Mouse (Mus musculus) hindbrain, embryonic 12.5 days (tissue): ENCODE data around the gene Pkp1. TPM values are rescaled to one million over a fixed set of nuclear protein-coding genes. Genes with fewer than 3 reads are reported as not detected.

Experiments used
- ATAC-seq: fragments of 200-750 bp; cut with Nextera tagmentation; 2 replicates; pipeline ENCODE4 v1.8.0; 2017; ENCODE audit warnings: moderate TSS enrichment; ENCODE audit not compliant: low FRiP score
- H3K27ac ChIP-seq: fragments of 300-500 bp; sonication (generic); 2 replicates; pipeline ENCODE4 v1.5.1; 2016; ENCODE audit warnings: mild to moderate bottlenecking
- H3K27me3 ChIP-seq: fragments of 300-500 bp; sonication (generic); 2 replicates; pipeline ENCODE4 v1.6.1; 2016; ENCODE audit warnings: mild to moderate bottlenecking
- H3K36me3 ChIP-seq: fragments of 300-500 bp; sonication (generic); 2 replicates; pipeline ENCODE4 v1.6.1; 2016; ENCODE audit warnings: mild to moderate bottlenecking
- H3K4me1 ChIP-seq: fragments of 300-500 bp; sonication (generic); 2 replicates; pipeline ENCODE4 v1.6.1; 2016
- H3K4me2 ChIP-seq: fragments of 300-500 bp; sonication (generic); replicated peaks from 2 replicates; pipeline ENCODE4 v1.6.1; 2016; ENCODE audit warnings: mild to moderate bottlenecking
- H3K4me3 ChIP-seq: fragments of 300-500 bp; sonication (generic); 2 replicates; pipeline ENCODE4 v1.5.1; 2016; ENCODE audit warnings: mild to moderate bottlenecking
- H3K9ac ChIP-seq: fragments of 300-500 bp; sonication (generic); 2 replicates; pipeline ENCODE4 v1.6.1; 2016; ENCODE audit warnings: mild to moderate bottlenecking, moderate library complexity
- H3K9me3 ChIP-seq: fragments of 300-500 bp; sonication (generic); replicated peaks from 2 replicates; pipeline ENCODE4 v1.6.1; 2016; ENCODE audit warnings: mild to moderate bottlenecking
- WGBS: fragments of 180-500 bp; shearing (Covaris S2); methylation state at CpG from one replicate; pipeline ENCODE4 v1.1.7; 2016; 5-methylcytosine and 5-hydroxymethylcytosine counted together
- polyA plus RNA-seq: library from polyadenylated mRNA; unstranded; fragments of >200 nt; fragmentation: Nextera tagmentation; extraction: Ambion mirVana; gene quantifications from 2 replicates; pipeline ENCODE4 v1.2.1, GENCODE M21; 2016

Pkp1 gene
- polyA plus RNA-seq, 1 experiment from 2014 or later = 0.39 TPM

DNA sequence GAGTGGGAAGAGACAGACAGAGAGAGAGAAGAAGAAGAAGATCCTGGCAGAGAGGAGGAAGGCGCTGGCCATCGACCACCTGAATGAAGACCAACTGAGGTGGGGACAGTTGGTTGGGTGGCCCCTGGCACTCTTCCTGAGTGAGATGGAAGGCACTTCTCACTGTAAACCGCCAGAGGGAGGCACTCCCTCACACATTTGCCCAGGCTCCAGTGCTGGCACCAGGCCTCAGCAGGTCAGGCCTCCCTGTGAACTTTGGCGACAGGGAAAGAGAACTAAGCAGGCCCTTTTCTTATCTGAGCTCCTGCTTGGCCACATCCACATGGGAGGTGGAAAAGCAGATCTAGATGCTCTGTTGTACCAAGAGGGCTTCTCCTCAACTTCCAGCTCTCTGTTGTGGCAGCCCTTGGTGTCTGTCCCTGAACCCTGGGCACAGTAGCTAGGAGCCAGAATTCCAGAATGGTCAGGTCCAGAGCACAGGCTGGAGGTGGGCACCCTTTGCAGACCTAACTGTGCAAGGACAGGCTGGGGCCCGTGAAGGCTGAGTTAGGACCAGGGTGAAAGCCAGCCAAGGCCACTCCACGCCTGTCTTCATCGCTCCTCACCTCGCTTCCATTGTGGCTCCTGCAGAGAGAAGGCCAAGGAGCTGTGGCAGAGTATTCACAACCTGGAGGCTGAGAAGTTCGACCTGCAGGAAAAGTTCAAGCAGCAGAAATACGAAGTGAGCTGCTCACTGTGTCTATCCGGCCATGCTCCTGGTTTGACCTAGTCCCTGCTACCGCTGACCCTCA, 68.1 kb downstream of the Pkp1 start:
- 67% methylated on average over 12 of the region's 12 CpGs for WGBS
- no peak for ATAC-seq
- Histone ChIP-seq H3K27ac (no peak overlapping the region), H3K9ac (no peak overlapping the region), H3K4me1 (peaks cover 18% of the 10 kb centered on the region), H3K27me3 (no peaks in the 10 kb centered on the region), H3K9me3 (no peaks in the 10 kb centered on the region), H3K36me3 (no peaks in the 10 kb centered on the region), H3K4me2 (no peak overlapping the region), H3K4me3 (no peak overlapping the region)

DNA sequence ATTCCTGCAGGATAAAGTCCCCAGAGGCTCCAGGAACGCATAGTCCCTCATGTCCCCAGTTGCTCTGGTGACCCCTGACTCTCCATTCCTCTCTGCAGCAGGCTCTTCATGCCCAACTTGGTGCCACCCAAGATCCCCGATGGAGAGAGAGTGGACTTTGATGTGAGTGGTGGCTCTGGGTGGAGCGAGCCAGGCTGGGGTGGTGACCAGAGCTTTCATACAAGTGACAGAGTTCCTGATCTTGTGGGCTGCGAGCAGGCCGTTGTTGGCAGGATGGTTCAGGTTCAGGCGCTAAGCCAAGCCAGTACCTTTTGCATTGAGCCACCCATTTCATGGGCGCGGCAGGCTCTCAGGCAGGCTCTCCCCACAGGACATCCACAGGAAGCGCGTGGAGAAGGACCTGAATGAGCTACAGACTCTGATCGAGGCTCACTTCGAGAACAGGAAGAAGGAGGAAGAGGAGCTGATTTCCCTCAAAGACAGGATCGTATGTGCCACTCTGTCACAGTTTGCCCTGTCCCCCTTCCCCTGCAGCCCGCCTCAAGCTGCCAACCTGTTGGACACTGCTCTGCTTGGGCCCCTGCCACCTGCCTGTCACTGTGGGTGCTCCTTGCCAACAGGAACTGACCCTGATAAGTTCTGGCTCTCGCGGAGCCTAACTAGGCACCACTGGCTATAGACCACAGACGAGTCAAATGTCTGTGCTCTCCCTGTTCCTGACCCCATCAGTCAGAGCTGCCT, 71.2 kb downstream of the Pkp1 start:
- Histone ChIP-seq H3K9me3 (no peaks in the 10 kb centered on the region), H3K4me2 (no peak overlapping the region), H3K9ac (no peak overlapping the region), H3K4me1 (peaks cover 15% of the 10 kb centered on the region), H3K27ac (no peak overlapping the region), H3K36me3 (no peaks in the 10 kb centered on the region), H3K27me3 (no peaks in the 10 kb centered on the region), H3K4me3 (no peak overlapping the region)
- WGBS = 84% methylated on average over 17 of the region's 17 CpGs
- no peak for ATAC-seq

DNA sequence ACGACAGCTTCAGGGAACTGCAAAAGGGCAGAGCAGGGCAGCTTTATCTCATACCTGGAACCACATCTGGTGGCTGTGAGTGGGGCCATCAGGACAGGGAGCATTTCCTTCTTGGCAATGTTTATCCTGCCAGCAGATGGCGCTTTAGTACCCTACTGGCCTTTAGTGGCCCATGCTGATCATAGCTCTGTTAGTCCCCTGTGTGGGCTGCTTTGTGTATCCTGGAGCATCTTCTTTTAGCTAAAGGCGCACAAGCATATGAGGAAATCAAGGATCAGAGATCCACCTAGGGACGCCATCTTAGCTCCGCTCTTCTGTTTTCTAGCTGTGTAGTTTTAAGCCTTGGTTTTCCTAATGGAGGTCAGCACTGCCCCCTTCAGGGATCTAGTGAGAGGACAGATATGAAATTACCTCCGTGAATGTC, 71.9 kb downstream of the Pkp1 start:
- Histone ChIP-seq H3K27me3 (no peaks in the 10 kb centered on the region), H3K4me1 (peaks cover 8% of the 10 kb centered on the region), H3K27ac (no peak overlapping the region), H3K4me3 (no peak overlapping the region), H3K4me2 (no peak overlapping the region), H3K9ac (no peak overlapping the region), H3K9me3 (no peaks in the 10 kb centered on the region), H3K36me3 (no peaks in the 10 kb centered on the region)
- peak; percentile 9; the same call in 1 of the 2 replicates for ATAC-seq
- 28% methylated on average over 6 of the region's 6 CpGs for WGBS

DNA sequence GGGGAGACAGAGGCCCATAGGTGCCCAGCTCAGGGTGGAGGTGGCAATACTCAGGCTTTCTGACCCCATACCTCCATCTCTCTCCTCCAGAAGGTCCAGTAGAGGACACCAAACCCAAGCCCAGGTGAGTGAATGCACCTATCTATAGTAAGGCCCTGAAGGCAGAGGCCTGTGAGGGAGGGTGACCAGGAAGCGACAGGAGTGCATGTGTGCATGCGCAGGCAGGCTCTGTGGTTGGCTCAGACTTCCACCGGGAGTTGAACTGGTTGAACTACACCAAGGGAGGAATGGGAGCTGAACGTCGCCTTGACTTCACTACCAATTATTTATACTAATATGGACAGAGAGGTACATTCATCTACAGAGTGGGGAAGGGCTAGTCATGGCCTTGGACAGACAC, 72.4 kb downstream of the Pkp1 start:
- no peak overlapping the region for H3K27ac ChIP-seq
- no peak overlapping the region for H3K4me3 ChIP-seq
- 86% methylated on average over 5 of the region's 5 CpGs for WGBS
- H3K9ac ChIP-seq = no peak overlapping the region
- peaks cover 3% of the 10 kb centered on the region; the same call in 1 of the 2 replicates for H3K4me1 ChIP-seq
- no peaks in the 10 kb centered on the region for H3K27me3 ChIP-seq
- no peaks in the 10 kb centered on the region for H3K9me3 ChIP-seq
- H3K4me2 ChIP-seq = no peak overlapping the region
- ATAC-seq = no peak
- H3K36me3 ChIP-seq = no peaks in the 10 kb centered on the region

DNA sequence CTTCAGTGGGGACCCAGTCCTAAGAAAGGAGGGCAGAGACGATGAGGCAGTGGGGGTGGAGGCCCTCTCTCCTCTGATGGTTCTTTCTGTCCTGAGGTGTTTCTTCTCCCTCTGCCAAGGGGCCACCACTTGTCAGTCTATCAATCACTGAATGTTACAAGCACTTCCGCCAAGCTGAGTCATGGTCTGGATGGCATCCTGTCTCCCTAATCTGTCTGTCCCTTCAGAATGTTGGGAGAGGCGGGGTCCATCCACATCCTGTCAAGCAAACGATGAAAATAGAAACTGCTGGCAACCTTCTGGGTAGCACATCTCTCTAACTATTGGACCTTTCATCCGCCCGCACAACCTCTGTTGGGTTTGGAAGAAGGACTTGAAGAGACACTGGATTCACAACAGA, 74.5 kb downstream of the Pkp1 start:
- Histone ChIP-seq H3K27ac (no peak overlapping the region), H3K27me3 (no peaks in the 10 kb centered on the region), H3K36me3 (no peaks in the 10 kb centered on the region), H3K9me3 (no peaks in the 10 kb centered on the region), H3K4me3 (no peak overlapping the region), H3K4me1 (no peaks in the 10 kb centered on the region), H3K9ac (no peak overlapping the region), H3K4me2 (no peak overlapping the region)
- WGBS = 81% methylated on average over 6 of the region's 6 CpGs
- no peak for ATAC-seq

DNA sequence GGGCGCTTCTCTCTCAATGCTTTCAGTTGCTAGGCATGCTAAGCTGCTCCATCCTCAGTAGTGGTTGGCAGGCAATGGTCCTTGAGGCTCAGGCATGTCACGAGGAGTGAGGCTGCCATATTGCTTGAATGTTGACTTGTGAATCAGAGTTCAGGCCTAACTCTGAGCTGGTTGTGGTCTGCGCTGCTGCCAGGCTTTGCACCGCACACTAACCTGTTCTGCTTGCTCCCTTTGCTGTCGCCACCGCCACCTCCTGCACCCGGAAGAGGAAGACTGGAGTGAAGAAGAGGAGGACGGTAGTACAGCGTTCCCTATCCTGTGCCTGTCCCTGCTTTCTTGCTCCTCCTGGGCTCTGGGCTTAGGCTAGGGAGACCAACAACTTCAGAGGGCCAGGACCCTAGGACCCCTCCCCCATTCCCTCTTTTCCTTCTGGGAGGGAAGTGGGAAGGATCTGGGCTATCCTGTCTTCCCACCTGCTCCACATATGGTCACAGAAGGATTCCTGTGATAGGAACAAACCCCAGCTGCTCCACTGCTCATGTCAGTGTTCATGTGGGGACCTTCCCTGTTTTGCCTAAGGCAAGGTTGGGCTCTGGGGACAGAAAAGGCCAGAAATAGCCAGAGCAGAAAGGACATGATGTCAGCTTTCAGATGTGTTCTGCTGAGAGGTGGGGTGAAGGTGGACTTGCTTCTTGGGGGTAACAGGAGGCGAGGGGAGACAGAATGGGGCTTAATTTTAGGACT, 75.3 kb downstream of the Pkp1 start:
- Histone ChIP-seq H3K27me3 (no peaks in the 10 kb centered on the region), H3K4me3 (no peak overlapping the region), H3K9ac (no peak overlapping the region), H3K36me3 (no peaks in the 10 kb centered on the region), H3K27ac (no peak overlapping the region), H3K9me3 (no peaks in the 10 kb centered on the region), H3K4me2 (no peak overlapping the region), H3K4me1 (no peaks in the 10 kb centered on the region)
- ATAC-seq = no peak
- 88% methylated on average over 10 of the region's 10 CpGs for WGBS

DNA sequence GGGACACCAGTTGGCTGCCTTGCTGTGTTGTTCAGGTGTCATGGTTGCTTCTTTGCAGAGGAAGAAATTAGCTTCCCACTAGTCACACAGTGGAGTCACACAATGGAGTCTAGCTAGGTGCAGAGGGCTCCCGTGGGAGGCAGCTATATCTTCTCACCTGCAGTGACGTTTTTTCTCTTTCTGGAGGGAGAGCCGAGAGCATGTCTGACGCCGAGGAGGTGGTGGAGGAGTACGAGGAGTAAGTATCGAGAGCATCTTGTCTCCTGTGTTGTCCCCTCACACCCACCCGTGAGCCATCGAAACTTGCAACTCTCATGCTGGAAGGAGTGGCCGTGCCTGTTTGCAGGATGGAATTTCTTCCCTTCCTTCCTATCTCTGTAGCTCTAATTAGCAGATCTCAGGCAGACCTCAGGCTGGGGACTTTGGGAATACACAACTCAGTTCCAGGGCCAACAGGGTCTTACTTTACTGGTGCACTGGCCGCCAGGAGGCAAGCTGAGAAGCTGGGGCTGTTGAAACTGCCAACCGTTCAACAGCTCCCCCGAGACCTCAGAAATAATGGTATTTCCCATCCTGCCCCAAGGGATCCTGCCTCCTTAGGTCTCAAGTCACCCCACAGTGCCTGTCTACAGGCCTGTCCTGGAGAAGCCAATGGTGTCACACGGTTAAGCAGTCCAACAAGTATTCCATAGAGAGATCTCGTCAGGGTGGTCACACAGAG, 78.2 kb downstream of the Pkp1 start:
- H3K4me1 ChIP-seq = peaks cover 3% of the 10 kb centered on the region; the same call in 1 of the 2 replicates
- ATAC-seq = no peak
- no peak overlapping the region for H3K9ac ChIP-seq
- no peak overlapping the region for H3K4me3 ChIP-seq
- H3K27me3 ChIP-seq = no peaks in the 10 kb centered on the region
- H3K36me3 ChIP-seq = no peaks in the 10 kb centered on the region
- WGBS = 71% methylated on average over 15 of the region's 15 CpGs
- no peak overlapping the region for H3K4me2 ChIP-seq
- no peaks in the 10 kb centered on the region for H3K9me3 ChIP-seq
- H3K27ac ChIP-seq = no peak overlapping the region

DNA sequence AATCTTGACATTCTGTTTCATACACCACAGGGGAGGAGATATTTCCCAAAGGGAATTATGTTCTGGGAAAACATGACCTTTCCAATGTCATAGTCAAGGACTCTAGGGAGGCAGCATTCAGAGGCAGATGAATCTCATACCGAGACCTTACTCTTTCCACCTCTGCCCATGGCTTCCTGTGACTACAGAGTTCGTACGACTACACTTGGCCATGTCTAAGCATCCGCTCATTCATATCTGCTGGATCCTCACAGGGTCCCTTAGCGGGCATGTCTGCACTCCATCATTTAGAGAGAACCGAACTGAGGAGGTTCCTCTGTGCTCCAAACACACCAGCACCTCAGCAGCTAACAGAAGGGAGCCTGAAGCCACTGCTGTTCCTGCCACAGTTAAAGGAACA, 79.9 kb downstream of the Pkp1 start:
- Histone ChIP-seq H3K9ac (no peak overlapping the region), H3K4me1 (peaks cover 3% of the 10 kb centered on the region; the same call in 1 of the 2 replicates), H3K4me3 (no peak overlapping the region), H3K4me2 (no peak overlapping the region), H3K27ac (no peak overlapping the region), H3K36me3 (no peaks in the 10 kb centered on the region), H3K27me3 (no peaks in the 10 kb centered on the region), H3K9me3 (no peaks in the 10 kb centered on the region)
- ATAC-seq = no peak
- 90% methylated on average over 6 of the region's 6 CpGs for WGBS

DNA sequence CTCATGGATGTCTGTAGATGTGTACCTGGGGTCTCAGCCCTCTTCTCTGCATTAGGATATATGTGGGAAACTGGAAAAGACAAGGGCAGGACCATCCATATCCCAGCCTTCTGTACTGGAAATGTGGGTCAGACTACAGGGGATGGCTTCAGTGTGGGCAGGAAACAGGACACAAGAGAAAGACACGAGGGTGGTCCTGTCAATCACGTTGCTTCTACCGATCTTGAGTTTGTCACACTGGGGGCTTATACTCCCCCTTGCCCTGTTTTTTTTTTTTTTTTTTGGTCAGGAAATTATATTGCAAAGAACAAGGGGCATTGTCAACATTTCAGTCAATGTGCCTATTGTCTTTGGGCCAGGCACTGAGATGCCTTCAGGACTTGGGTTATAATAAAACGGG, 80.4 kb downstream of the Pkp1 start:
- no peak overlapping the region for H3K27ac ChIP-seq
- H3K9me3 ChIP-seq = no peaks in the 10 kb centered on the region
- no peak overlapping the region for H3K9ac ChIP-seq
- 71% methylated on average over 4 of the region's 4 CpGs for WGBS
- H3K4me2 ChIP-seq = no peak overlapping the region
- no peaks in the 10 kb centered on the region for H3K27me3 ChIP-seq
- peaks cover 3% of the 10 kb centered on the region; the same call in 1 of the 2 replicates for H3K4me1 ChIP-seq
- no peak overlapping the region for H3K4me3 ChIP-seq
- no peaks in the 10 kb centered on the region for H3K36me3 ChIP-seq
- ATAC-seq = no peak

DNA sequence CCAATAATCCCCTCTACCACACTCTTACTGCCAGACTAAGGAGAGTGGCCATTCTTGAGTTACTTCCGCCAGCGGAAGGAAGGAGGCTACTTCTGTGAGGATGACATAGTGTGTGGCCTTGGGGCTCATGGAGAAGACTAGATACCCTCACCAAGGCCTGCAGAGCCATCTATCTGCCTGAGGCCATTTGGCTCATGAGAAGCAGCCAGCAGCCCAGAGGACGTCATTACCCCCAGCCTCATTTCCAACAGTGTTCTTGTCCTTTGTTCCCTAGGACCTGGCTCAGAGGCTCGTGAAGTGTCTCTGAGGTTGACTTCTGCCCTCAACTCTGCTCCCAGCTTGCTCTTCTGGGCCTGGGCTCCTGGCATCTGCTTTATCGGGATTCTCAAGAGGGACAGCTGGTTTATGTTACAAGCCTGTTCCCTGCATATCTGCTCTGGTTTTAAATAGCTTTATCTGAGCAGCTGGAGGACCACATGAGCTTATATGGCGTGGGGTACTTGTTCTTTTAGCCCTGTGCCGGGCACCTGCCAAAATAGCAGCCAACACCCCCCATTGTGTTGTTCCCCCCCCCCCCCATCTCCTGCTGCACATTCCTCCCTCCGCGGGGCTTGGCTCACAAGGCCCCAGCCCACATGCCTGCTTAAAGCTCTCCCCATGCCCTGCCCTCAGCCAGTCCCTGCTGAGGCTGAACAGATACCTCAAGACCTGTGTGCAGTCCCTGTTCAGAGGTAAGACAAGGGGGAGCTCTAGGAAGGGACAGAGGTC, 83.1 kb downstream of the Pkp1 start, which contains the start of gene Tnnt2:
Tnnt2 (plus strand) TSS at position 639 of the 768 bp plus-strand sequence.
- peaks cover 3% of the 10 kb centered on the region; the same call in 1 of the 2 replicates for H3K4me1 ChIP-seq
- no peak within 1 kb of the TSS for H3K4me3 ChIP-seq
- no peaks in the 10 kb centered on the region for H3K27me3 ChIP-seq
- no peaks in the 10 kb centered on the region for H3K36me3 ChIP-seq
- H3K9ac ChIP-seq = no peak within 1 kb of the TSS
- no peaks in the 10 kb centered on the region for H3K9me3 ChIP-seq
- H3K4me2 ChIP-seq = no peak within 1 kb of the TSS
- H3K27ac ChIP-seq = no peak within 1 kb of the TSS
- 52% methylated on average over 9 of the region's 9 CpGs for WGBS
- ATAC-seq = no peak

DNA sequence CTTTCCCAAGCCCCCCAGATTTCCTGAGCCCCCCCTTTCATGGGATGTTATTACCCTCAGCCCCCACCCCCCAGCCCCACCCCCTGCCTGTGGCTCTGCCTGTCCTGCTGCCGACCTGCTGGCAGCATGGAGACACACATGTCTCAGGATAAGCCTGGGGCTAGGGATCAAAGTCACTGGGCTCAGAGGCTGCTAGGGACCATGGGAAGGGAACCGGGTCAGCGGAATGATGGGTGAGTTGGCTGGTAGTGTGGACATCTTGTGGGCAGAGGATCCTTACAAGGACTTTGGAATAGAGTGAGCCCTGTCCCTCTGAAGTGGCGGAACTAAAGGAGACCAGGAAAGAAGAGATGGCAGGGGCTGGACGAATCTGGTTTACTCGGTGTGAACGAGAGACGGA, 84.0 kb downstream of the Pkp1 start:
- Histone ChIP-seq H3K4me3 (no peak overlapping the region), H3K27ac (no peak overlapping the region), H3K4me1 (peaks cover 3% of the 10 kb centered on the region; the same call in 1 of the 2 replicates), H3K9me3 (no peaks in the 10 kb centered on the region), H3K9ac (no peak overlapping the region), H3K4me2 (no peak overlapping the region), H3K36me3 (no peaks in the 10 kb centered on the region), H3K27me3 (no peaks in the 10 kb centered on the region)
- no peak for ATAC-seq
- 82% methylated on average over 8 of the region's 8 CpGs for WGBS
